Mouse (Mus musculus): ENCODE data around the gene Tnfaip2.
A peak's percentile ranks its signal among the peaks of the same experiment; 100 is the strongest.

Tnfaip2 gene

GRCm38 (mm10) chr12:111445890-111446613, 3.8 kb downstream of the Tnfaip2 start:
- DNase-seq (ENCODE audit: low spot score) = no peak

DNA sequence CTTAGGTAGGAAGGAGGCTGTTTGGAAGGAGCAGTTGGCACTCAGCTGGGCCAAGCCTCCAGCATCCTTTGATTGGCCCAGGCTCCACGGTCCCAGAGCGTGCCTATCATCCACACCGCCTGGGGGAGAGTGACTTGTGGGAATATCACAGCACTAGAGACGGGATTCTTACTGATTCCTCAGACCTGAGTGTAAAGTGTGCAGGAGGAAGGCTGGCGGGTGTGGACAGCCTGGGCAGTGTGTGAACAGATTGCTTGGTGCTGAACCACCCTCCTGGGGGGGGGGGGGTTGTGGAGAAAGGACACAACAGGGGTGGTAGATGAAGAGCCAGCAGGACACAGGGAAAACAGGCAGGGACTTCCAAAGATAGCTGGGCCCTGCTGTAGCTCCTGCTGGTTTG, 4.5 kb downstream of the Tnfaip2 start:
- DNase-seq (ENCODE audit: low spot score) = no peak

- no peak for DNase-seq (ENCODE audit: low spot score)
Measured at GRCm38 (mm10) chr12:111447350-111447749, 5.1 kb downstream of the Tnfaip2 start.

DNA sequence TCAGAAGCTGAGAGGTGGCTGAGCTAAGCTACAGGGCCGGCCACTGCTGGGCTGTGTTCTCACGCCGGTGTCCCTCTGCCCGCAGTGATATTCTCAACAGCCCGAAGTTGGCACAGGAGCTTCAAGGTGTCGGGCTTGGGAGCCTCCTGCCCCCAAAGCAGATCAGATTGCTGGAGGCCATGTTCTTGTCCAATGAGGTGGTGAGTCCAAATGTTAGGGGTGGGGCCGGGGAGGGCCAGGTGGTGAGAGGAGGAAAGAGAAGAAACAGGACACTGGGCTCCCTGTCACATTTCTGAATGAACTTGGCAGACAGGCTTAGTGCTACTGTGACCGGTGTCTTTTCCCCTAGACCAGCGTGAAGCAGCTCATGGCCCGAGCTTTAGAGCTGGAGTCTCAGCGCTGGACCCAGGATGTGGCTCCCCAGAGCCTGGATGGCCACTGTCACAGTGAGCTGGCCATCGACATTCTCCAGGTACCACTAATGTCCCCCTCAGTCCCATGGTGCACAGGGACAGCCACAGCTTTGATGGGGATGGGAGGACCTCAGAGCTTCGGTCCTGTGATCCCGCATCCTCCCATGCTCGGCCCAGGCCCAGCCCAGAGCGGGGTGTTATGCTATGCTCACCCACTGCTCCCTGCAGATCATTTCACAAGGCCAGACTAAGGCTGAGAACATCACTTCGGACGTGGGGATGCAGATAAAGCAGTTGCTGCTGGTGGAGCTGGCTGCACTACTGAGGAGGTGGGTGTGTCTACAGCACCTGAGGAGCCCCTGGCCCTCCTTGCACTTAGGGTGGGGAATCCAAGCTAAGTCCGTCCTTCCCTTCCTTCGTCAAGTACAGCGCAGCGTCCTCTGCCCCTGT, 5.9 kb downstream of the Tnfaip2 start:
- no peak for DNase-seq (ENCODE audit: low spot score)

- DNase-seq (ENCODE audit: low spot score) = peak; percentile 70
Measured at GRCm38 (mm10) chr12:111448931-111449705, 6.8 kb downstream of the Tnfaip2 start.

- peak; percentile 47 for DNase-seq (ENCODE audit: low spot score)
Measured at GRCm38 (mm10) chr12:111450359-111450758, 8.1 kb downstream of the Tnfaip2 start.

DNA sequence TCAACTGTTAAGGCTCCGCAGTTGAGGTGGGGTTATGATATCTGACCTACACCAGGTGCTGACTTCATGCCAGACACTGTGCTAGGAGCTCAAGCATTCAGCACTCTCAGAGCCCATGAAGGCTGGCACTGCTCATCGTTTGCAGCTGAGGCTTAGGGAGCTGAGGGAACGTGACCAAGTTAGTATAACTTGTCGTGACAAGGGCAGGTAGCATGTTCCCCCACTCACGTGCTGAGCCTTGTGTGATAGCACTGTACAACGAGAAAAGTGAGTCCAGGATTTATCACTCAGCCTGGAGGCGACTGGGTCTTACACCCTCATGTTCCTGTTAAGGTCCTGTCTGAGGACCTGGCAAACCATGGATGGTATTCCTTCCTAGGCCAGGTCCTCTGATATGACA, 9.3 kb downstream of the Tnfaip2 start:
- DNase-seq (ENCODE audit: low spot score) = no peak

DNA sequence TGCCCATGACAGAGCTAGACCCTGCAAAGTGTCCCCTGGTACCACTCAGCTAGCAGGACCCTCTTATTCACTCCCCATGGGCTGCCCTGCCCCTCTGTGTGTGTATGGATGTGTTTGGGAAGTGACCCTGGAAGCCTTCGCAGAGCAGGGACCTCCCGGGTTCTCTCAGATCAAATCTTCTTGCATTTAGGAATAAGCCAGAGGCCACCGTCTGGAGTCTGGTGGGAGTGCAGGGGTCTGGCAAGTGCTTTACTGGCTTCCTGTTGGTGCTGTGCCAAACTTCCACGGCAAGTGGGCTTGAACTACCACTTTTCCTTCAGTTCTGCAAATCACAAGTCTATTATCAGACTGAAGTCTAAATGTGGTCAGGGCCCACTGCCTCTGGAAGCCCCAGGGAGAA, 11.8 kb downstream of the Tnfaip2 start:
- no peak for DNase-seq (ENCODE audit: low spot score)

- no peak for DNase-seq (ENCODE audit: low spot score)
Measured at GRCm38 (mm10) chr12:111454543-111455280, 12.4 kb downstream of the Tnfaip2 start.

DNA sequence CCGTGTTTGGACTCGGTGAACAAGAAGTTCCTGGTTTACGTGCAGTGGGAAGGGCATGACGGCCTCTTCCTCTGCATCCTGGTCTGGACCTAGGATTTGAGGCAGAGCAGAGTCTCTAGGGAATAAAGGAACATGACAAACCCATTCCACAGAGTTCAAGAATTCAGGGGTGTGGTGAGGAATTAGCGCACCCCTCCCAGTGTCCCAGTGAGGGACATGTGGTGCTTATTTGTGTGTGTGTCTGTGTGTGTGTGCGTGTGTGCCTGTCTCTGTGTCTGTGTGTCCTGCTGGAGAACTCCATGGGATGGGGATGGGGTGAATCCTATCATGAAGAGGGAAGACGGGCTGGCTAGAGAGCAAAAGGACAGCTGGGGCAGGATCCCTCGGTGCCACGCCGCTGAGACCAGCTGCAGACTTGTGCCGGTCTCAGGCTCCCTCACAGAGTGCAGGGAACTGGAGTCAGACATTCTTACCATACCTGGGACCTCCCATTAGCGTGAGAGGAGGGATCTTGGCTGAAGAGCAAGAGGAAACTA, 13.1 kb downstream of the Tnfaip2 start:
- DNase-seq (ENCODE audit: low spot score) = no peak

DNA sequence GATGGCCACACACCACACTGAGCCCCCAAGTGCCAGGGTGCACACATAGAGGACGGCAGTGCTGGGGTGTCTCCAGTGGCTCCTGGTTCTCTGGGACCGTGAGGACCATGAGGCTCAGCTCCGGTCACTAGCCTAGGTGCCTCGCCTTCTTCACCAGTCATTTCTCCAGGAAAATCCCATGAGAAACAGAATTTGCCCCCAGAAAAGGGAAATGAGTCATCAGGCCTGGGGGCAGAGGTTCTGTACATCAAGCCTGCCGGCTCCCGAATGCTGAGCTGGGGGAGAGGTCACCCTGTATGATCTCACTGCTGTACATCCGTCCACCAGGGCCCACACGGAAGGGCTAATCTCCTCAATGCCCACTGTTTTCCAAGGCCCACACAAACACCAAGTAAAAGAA, 13.6 kb downstream of the Tnfaip2 start:
- DNase-seq (ENCODE audit: low spot score) = no peak

GRCm38 (mm10) chr12:111457742-111458141, 15.5 kb downstream of the Tnfaip2 start:
- no peak for DNase-seq (ENCODE audit: low spot score)

DNA sequence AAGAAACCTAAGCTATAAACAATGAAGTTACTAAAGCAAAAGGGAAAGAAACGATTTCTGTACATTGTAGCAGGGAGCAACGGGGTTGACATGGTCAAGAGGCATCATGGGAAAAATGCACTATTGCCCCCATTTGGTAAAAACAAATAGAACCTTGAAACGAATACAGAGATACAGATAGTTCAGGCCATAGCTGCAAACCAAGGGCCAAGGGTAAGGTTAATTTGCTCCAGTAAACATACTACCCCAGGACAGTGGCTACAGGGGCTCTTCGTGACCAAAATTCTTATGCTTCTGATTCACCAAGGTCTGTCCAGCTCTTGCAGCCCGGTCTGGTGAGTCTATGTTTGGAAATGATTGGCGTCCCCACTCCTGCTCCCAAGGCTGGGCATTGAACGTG, 21.3 kb downstream of the Tnfaip2 start:
- no peak for DNase-seq (ENCODE audit: low spot score)

- no peak for DNase-seq (ENCODE audit: low spot score)
Measured at GRCm38 (mm10) chr12:111466369-111466768, 24.1 kb downstream of the Tnfaip2 start.

DNA sequence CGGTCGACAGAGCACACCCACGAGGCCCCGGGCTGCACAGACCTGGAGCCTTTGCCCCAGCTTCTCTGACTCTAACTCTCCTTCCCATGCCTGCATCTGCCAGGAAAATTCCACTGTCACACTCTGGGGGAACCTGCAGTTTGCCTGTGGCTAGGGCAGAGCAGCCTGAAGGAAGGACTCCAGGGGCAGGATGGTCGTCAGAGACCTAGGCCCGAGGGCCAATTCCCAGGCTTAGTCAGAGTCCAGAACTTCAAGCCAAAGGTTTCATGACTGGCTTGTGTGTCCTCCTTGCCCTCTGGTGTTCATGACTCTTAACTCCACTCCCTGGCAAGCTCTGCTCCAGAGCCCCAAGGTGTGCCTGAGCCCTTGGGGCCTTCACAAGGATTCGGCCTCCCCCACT, 25.9 kb downstream of the Tnfaip2 start:
- DNase-seq (ENCODE audit: low spot score) = no peak

DNA sequence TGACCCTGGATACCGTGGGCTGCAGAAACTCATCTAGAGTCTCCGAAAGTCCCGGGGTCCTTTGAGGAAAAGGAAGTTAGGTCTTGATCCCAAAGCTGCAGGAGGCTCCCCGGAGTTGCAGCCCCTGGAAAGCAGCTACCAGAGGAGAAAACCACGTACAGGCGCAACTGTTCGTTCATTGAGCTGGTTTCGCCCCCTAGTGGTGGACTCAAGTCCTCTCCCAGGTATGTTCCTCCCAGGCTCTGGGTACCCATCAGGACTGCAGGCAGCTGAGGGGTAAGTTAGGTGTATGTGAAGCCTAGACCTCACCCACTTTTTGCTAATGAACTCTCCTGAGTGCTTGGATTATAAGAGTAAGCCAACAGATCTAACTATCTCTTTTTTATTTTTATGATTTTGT, 27.2 kb downstream of the Tnfaip2 start:
- peak; percentile 61 for DNase-seq (ENCODE audit: low spot score)

- DNase-seq (ENCODE audit: low spot score) = no peak
Measured at GRCm38 (mm10) chr12:111471119-111471518, 28.9 kb downstream of the Tnfaip2 start.

- DNase-seq (ENCODE audit: low spot score) = no peak
Measured at GRCm38 (mm10) chr12:111471721-111472120, 29.5 kb downstream of the Tnfaip2 start.

- DNase-seq (ENCODE audit: low spot score) = no peak
Measured at GRCm38 (mm10) chr12:111472886-111473285, 30.6 kb downstream of the Tnfaip2 start.

DNA sequence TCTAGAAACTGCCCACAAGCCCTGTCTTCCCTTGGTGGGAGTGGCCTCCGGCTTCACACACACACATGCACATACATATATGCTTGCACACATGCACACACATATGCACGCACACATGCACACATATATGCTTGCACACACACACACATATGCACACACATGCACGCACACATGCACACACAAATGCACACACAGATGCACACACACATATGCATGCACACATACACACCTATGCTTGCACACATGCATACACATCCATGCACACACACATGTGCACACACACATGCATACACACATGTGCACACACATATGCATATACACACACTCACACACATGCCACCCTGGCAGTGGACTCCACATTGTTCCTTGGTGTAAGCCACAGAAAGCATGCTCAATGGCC, 32.1 kb downstream of the Tnfaip2 start:
- no peak for DNase-seq (ENCODE audit: low spot score)

- DNase-seq (ENCODE audit: low spot score) = no peak
Measured at GRCm38 (mm10) chr12:111474893-111475643, 32.8 kb downstream of the Tnfaip2 start.
